Mouse (Mus musculus): ENCODE data around the gene Rilpl1. TPM values are rescaled to one million over a fixed set of nuclear protein-coding genes. Genes with fewer than 3 reads are reported as not detected.

Gene Rilpl1
- total RNA-seq (2023): 2.0 TPM

DNA sequence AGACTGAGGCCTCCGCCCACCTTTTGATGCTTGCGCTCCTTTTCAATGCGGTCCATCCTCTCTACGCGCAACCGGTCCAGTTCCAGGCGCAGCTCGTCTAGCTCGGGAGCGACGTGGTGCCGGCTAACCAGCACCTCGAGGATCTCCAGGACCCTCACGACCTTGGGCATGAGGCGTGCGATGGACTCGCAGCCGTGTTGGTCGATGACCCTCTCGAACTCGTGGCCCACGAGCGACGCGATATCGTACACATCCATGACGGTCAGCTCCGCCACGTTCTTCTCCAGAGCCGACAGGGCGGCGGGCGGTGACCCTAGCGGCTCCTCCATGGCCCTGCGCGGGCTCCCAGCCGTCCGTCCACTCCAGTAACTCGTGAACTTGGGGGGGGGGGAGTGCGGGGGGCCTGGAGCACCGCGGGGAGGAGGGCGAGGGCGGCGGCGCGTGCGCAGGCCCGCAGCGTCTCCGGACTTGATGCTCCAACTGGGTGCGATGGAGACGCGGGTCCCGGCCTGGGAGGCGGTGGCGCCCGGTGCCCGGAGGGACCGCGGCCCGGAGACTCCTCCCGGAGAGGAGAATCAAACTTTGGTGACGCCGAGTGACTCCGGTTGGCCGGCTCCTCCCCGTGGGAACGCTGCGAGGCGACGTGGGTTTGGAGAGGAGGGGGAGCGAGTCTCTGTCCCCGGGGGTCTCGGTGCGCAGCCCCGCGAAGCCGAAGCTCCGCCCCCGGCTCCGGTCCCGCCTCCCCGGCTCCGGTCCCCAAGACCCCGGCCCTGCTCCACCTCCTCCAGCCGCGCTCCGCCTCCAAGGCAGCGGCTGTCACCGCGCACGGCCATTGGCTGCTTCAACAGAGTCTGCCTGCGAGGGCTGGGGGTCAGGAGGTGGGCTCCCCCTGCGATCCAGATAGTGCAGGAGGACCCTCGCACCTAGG lies at the start of gene Rilpl1:
Gene Rilpl1 (minus strand): TSS at position 737 of the 928 bp plus-strand sequence.

GRCm38 (mm10) chr5:124578633-124579317 lies 47.6 kb upstream of the Rilpl1 start, which contains the start of the genes Eif2b1 and Gtf2h3:
Gene Eif2b1, minus strand, starts transcription at chr5:124579131.
Gene Gtf2h3, plus strand, starts transcription at chr5:124579140.

DNA sequence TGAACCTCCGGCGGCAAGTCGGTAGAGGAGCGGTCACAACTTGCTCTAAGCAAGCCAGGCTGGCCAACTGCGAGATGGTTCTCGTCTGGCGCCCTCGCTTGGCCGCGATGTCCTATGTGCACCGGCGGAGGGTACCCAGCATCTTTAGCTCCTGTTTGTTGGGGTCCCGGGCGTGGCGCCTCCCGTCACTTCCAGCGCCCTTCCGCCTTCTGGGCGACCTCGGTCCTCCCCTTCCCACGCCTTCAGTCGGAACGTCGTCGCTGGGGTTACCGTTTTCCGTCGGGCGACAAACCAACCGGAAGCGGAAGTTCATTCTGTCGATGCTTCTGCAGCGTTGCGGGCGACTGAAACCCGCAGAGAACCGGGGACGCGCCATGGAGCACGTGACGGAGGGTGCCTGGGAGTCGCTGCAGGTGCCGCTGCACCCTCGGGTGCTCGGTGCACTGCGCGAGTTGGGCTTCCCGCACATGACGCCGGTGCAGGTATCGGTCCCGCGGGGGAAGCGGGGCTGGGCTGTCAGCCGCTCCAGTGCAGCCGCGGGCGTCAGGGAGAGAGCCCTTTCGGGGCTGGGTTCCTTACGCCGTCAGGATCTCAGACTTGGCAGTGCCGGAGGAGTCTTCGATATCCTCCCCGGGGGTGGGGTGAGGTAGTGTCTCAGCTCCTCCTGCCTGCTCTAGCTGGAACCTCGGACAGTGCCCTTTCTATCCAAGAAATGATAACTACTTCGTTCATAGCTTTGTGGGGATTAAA lies 21.5 kb upstream of the Rilpl1 start, which contains the start of gene Ddx55:
Gene Ddx55 (plus strand): TSS at position 307 of the 750 bp plus-strand sequence.

DNA sequence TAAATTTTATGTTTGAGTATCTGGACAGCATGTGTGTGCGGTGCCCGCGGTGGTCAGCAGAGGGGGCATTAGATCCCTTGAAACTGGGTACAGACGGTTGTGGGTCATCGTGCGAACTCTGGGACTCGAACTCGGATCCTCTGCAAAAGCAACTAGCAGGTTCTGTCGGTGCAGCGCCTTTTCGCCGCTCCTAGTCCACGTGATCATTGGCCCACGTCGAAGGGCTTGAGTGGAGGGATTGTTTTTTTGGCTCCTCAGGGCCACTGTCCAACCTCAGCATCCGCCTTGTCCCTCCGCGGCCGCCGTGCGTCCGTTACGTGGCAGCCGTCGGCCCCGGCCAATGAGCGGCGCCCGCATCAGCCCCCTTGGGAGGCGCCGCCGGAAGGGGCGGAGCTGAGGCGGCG lies 9.2 kb upstream of the Rilpl1 start, which contains the start of gene Tmed2:
Gene Tmed2 (plus strand): TSS at position 313 of the 404 bp plus-strand sequence.

GRCm38 (mm10) chr5:124482966-124483654 lies 48.1 kb downstream of the Rilpl1 start, which contains the start of gene Snrnp35:
Gene Snrnp35, plus strand, starts transcription at chr5:124483134.

Other genes starting within 250 kb of the Rilpl1 start
- 35.8 TPM for gene Mphosph9, start 203.4 kb downstream of the Rilpl1 start, total RNA-seq (2023)
- 3.9 TPM for gene 2810006K23Rik, start 203.3 kb downstream of the Rilpl1 start, total RNA-seq (2023)
- gene Cdk2ap1, start 168.3 kb downstream of the Rilpl1 start, total RNA-seq (2023): 60.5 TPM
- gene Sbno1, start 105.4 kb downstream of the Rilpl1 start, total RNA-seq (2023): 141 TPM
- gene Kmt5a, start 91.5 kb downstream of the Rilpl1 start, total RNA-seq (2023): 42.9 TPM
- gene Rilpl2, start 53.0 kb downstream of the Rilpl1 start, total RNA-seq (2023): 30.8 TPM
- gene Snrnp35, start 48.3 kb downstream of the Rilpl1 start, total RNA-seq (2023): 15.2 TPM
- gene Tmed2, start 9.3 kb upstream of the Rilpl1 start, total RNA-seq (2023): 112 TPM
- 32.2 TPM for gene Ddx55, start 21.5 kb upstream of the Rilpl1 start, total RNA-seq (2023)
- gene Eif2b1, start 47.7 kb upstream of the Rilpl1 start, total RNA-seq (2023): 32.6 TPM
- gene Gtf2h3, start 47.7 kb upstream of the Rilpl1 start, total RNA-seq (2023): 28.8 TPM
- gene Atp6v0a2, start 97.2 kb upstream of the Rilpl1 start, total RNA-seq (2023): 66.2 TPM
- 0.15 TPM for gene Dnah10, start 193.7 kb upstream of the Rilpl1 start, total RNA-seq (2023)